Mouse (Mus musculus): ENCODE measurements at regions not wholly inside any gene's neighbourhood (a gene's known extent, or its start where the extent isn't known, plus 50 kb on each side); places are given as distances from the start of the nearest gene placed in this dataset.

GRCm38 (mm10) chr5:126765037-126765707 is 476.4 kb upstream of the Tmem132c start:
- TF ChIP-seq CTCF (IDR thresholded peaks at IDR 0.05; ENCODE audit: borderline replicate concordance, insufficient read depth, low read length) = no peak
- TF ChIP-seq POLR2A (IDR thresholded peaks at IDR 0.05; ENCODE audit: low read depth, low read length) = no peak
